Mouse (Mus musculus): Measurements from ENCODE around the gene 4933425L06Rik. TPM values are rescaled to one million over a fixed set of nuclear protein-coding genes. Genes with fewer than 3 reads are reported as not detected.

Gene 4933425L06Rik
- total RNA-seq, 2 experiments from 2014 or later = not detected

- intact Hi-C loops (cut with DNase I; ENCODE audit: low total_unique reads) = no loop called here
- DNase-seq = no peak
Measured at GRCm38 (mm10) chr13:105130080-105130479, 48.2 kb downstream of the 4933425L06Rik start.

DNA sequence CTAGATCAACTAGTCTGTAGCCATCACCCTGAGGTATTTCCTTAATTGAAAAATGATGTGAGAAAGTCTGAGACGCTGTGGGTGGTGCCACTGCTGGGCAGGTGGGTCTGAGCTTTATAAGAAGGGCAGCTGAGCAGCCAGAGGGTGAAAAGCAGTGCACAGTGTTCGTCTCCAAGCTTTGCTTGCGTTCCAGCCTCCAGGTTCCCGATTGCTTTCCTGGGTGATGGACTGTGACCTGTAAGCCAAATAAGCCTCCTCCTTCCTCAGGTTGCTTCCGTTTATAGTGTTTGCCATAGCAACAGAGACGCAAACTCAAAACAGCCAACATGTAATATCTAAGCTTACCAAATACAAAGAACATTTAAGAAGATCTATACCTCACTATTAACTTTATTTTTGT lies 50.4 kb downstream of the 4933425L06Rik start:
- no peak for DNase-seq

DNA sequence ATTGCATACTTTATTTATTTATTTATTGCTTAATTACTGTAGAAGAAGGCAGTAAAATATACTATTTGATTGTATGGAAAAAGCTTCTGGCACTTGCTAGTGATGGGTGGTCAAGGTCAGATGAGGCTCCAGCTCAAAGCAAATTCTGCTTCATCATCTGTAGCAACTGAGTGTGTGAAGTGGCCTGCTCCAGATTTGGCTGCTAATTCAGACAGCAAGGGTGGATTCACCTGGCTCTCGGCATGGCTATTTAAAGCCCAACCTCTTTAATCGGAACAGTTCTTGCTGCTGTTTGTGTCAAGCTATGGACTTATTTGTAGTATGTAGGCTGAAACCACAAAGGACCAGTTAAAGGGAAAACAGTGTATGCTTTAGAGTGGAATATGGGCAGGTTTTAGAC lies 50.9 kb downstream of the 4933425L06Rik start:
- intact Hi-C loops (cut with DNase I; ENCODE audit: low total_unique reads) = no loop called here
- DNase-seq = no peak

More for the DNA sequence above, 50.4 kb downstream of the 4933425L06Rik start:
- intact Hi-C loops (cut with DNase I; ENCODE audit: low total_unique reads) = no loop called here

GRCm38 (mm10) chr13:105134397-105134796 lies 52.5 kb downstream of the 4933425L06Rik start:
- no peak for DNase-seq
- intact Hi-C loops (cut with DNase I; ENCODE audit: low total_unique reads) = no loop called here

GRCm38 (mm10) chr13:105139881-105140280 lies 58.0 kb downstream of the 4933425L06Rik start:
- no peak for DNase-seq
- intact Hi-C loops (cut with DNase I; ENCODE audit: low total_unique reads) = no loop called here

GRCm38 (mm10) chr13:105146827-105147226 lies 64.9 kb downstream of the 4933425L06Rik start:
- intact Hi-C loops (cut with DNase I; ENCODE audit: low total_unique reads) = no loop called here
- no peak for DNase-seq

GRCm38 (mm10) chr13:105147795-105148418 lies 66.0 kb downstream of the 4933425L06Rik start:
- DNase-seq = no peak
- intact Hi-C loops (cut with DNase I; ENCODE audit: low total_unique reads) = no loop called here

DNA sequence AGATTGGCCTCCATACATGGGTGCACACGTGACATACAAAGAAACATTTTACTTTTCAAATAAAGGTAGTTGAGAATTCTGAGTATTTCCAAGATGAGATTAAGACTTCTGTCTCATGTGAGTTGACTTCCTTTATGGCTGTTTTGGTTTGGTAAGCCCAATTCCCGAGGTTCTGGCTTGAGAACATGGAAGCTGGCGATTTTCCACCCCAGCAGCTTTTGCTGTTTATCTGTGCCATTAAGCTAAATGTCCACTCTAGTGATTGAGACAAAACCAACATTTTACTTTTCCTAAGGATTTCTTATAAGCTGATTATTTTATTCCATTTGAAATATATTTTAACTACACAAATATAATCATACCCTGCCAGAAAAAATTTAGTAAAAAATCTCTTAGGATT lies 68.1 kb downstream of the 4933425L06Rik start:
- peak; percentile 5 for DNase-seq
- intact Hi-C loops (cut with DNase I; ENCODE audit: low total_unique reads) = no loop called here

DNA sequence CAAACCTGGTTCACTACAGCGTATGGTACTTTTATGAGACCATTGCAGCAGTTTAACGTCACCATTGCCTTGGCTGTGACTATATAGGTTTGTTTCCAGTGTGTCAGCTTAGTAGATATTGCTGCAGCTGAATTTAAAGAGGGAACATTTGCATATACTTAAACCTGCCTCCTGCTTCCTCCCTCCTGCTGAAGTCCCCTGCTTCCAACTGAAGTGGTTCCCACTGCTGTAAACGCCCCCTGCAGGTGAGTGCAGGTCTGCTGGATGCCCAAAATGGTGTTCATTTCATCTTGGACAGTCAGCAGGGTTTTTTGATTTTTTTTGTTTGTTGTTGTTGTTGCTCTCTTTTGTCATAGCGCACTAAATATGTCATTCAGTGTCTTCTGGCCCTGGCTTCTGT lies 72.0 kb downstream of the 4933425L06Rik start:
- no peak for DNase-seq
- intact Hi-C loops (cut with DNase I; ENCODE audit: low total_unique reads) = no loop called here

GRCm38 (mm10) chr13:105165441-105165840 lies 83.5 kb downstream of the 4933425L06Rik start:
- intact Hi-C loops (cut with DNase I; ENCODE audit: low total_unique reads) = no loop called here
- DNase-seq = no peak

Other genes starting within 250 kb of the 4933425L06Rik start
- gene Shisal2b, start 218.2 kb upstream of the 4933425L06Rik start, total RNA-seq (2021) = not detected
- gene Rgs7bp, start 27.2 kb upstream of the 4933425L06Rik start, total RNA-seq (2021) = 1 to 10 TPM; 1.3 to 1.4 TPM
- under 1 TPM; 0.49 to 0.75 TPM for gene Rnf180, start 212.7 kb downstream of the 4933425L06Rik start, total RNA-seq (2021)